In the genomic region with DNA sequence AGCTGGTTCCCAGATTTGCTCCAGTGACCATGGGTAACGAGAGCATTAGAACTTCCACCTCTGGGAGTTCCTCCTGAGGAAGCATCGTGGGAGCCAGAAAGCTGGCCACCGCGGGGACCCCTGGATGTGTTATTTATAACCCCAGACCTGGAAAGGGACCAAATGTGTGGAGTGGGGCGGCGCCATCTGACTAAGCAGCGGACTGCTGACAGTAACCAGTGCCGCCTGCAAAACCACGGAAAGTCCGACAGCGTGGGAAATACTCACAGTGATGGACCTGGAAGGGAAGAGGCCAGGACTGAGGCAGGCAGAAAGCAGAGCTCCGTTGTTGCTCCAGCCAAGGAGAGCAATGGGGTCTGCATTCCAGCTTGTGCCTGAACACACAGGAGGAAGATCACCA, we compare ENCODE assay signal across 7 mouse cellular contexts. TPM values are rescaled to one million over a fixed set of nuclear protein-coding genes. Genes with fewer than 3 reads are reported as not detected.
DNase-seq lines count a peak whose midpoint lies in the region; ATAC-seq and TF ChIP-seq lines count a peak whose summit lies in the region.

A gene (minus strand): TSS at position 389 of the 400 bp plus-strand sequence.

- in situ Hi-C loops in ES-E14 (cut with MboI; ENCODE audit: low sequenced_read_pairs in 2 of 2, unreplicated experiment in 2 of 2) = no loop called here

- H3K4me1 ChIP-seq in ES-E14 (ENCODE audit: control insufficient read depth in 2 of 2, insufficient read depth in 2 of 2, low read length in 2 of 2, poor library complexity in 1 of 2) = no peaks in the 10 kb centered on the region
- no peaks in the 10 kb centered on the region for H3K4me1 ChIP-seq in forebrain, postnatal 0 days (ENCODE audit: insufficient read depth)
- 0 out of 2 replicates have a peak, but pooled peaks cover 4% of the 10 kb centered on the region for H3K4me1 ChIP-seq in hindbrain, embryonic 11.5 days (replicated peaks; ENCODE audit: control insufficient read depth, insufficient read depth, low read length)
- H3K4me1 ChIP-seq in midbrain, postnatal 0 days (ENCODE audit: insufficient read depth, low read length) = no peaks in the 10 kb centered on the region

- H3K27me3 ChIP-seq in forebrain, postnatal 0 days (ENCODE audit: insufficient read depth, low read length) = no peaks in the 10 kb centered on the region
- H3K27me3 ChIP-seq in hindbrain, embryonic 11.5 days (ENCODE audit: control insufficient read depth, insufficient read depth, low read length) = no peaks in the 10 kb centered on the region
- no peaks in the 10 kb centered on the region for H3K27me3 ChIP-seq in midbrain, postnatal 0 days (ENCODE audit: insufficient read depth, low read length)

- no peak within 1 kb of the TSS for H3K27ac ChIP-seq in ES-E14 (ENCODE audit: insufficient read depth, low read depth, low read length, poor library complexity, severe bottlenecking)
- H3K27ac ChIP-seq in forebrain, postnatal 0 days (ENCODE audit: low read depth, low read length) = no peak within 1 kb of the TSS
- H3K27ac ChIP-seq in hindbrain, embryonic 11.5 days (ENCODE audit: low read depth, low read length) = no peak within 1 kb of the TSS
- 0 out of 2 replicates have a peak within 1 kb of the TSS, but pooled peaks have one; percentile 49 for H3K27ac ChIP-seq in midbrain, postnatal 0 days (ENCODE audit: low read depth, low read length)

- no peaks in the 10 kb centered on the region for H3K9me3 ChIP-seq in ES-E14 (ENCODE audit: control insufficient read depth, insufficient read depth, low read depth, low read length)
- no peaks in the 10 kb centered on the region for H3K9me3 ChIP-seq in forebrain, postnatal 0 days (ENCODE audit: low read length)
- no peaks in the 10 kb centered on the region for H3K9me3 ChIP-seq in hindbrain, embryonic 11.5 days (ENCODE audit: control insufficient read depth, low read length)
- H3K9me3 ChIP-seq in midbrain, postnatal 0 days (ENCODE audit: low read length) = no peaks in the 10 kb centered on the region

- no peak for DNase-seq in ES-E14 (ENCODE audit: low read depth, low spot score)
- no peak for DNase-seq in adrenal gland, adult 18-20 months (ENCODE audit: low spot score in 2 of 2)
- DNase-seq in forebrain, postnatal 0 days = no peak
- DNase-seq in hindbrain, embryonic 11.5 days (ENCODE audit: low spot score) = no peak
- no peak for DNase-seq in layer of hippocampus, postnatal 36 days
- peak; percentile 71 for DNase-seq in midbrain, postnatal 0 days (ENCODE audit: low spot score)
- no peak for DNase-seq in c-Kit-positive CD71-positive TER-119-positive erythroid progenitor cells, embryonic 14.5 days (ENCODE audit: low spot score)

- WGBS in forebrain, postnatal 0 days = 33% methylated on average over 12 of the region's 12 CpGs
- 60% methylated on average over 12 of the region's 12 CpGs for WGBS in hindbrain, embryonic 11.5 days
- 59% methylated on average over 12 of the region's 12 CpGs for WGBS in midbrain, postnatal 0 days

- ATAC-seq in forebrain, postnatal 0 days = peak; percentile 34; the same call in 1 of the 2 replicates
- ATAC-seq in hindbrain, embryonic 11.5 days (ENCODE audit: low FRiP score) = no peak
- no peak for ATAC-seq in midbrain, postnatal 0 days (ENCODE audit: low FRiP score)

- no peaks in the 10 kb centered on the region for H3K36me3 ChIP-seq in ES-E14 (ENCODE audit: control insufficient read depth, insufficient read depth, low read length, poor library complexity, severe bottlenecking)
- H3K36me3 ChIP-seq in forebrain, postnatal 0 days (ENCODE audit: insufficient read depth) = no peaks in the 10 kb centered on the region
- H3K36me3 ChIP-seq in hindbrain, embryonic 11.5 days (ENCODE audit: control insufficient read depth, insufficient read depth, low read length) = no peaks in the 10 kb centered on the region
- no peaks in the 10 kb centered on the region for H3K36me3 ChIP-seq in midbrain, postnatal 0 days (ENCODE audit: insufficient read depth, low read length)

- no peak for TF ChIP-seq CTCF in forebrain, postnatal 0 days (IDR thresholded peaks at IDR 0.05; ENCODE audit: low read depth)
- no peak for TF ChIP-seq CTCF in midbrain, postnatal 0 days (IDR thresholded peaks at IDR 0.05)

- H3K9ac ChIP-seq in ES-E14 (ENCODE audit: insufficient read depth, low read depth, low read length, poor library complexity, severe bottlenecking) = no peak within 1 kb of the TSS
- H3K9ac ChIP-seq in forebrain, postnatal 0 days = no peak within 1 kb of the TSS
- H3K9ac ChIP-seq in hindbrain, embryonic 11.5 days (ENCODE audit: low read depth, low read length) = no peak within 1 kb of the TSS
- H3K9ac ChIP-seq in midbrain, postnatal 0 days (replicated peaks; ENCODE audit: low read length, poor library complexity, severe bottlenecking) = no peak within 1 kb of the TSS

- no peak within 1 kb of the TSS for H3K4me2 ChIP-seq in forebrain, postnatal 0 days (ENCODE audit: low read depth)
- H3K4me2 ChIP-seq in hindbrain, embryonic 11.5 days (replicated peaks; ENCODE audit: low read depth, low read length) = no peak within 1 kb of the TSS
- no peak within 1 kb of the TSS for H3K4me2 ChIP-seq in midbrain, postnatal 0 days (ENCODE audit: low read depth, low read length, poor library complexity, severe bottlenecking)

- H3K4me3 ChIP-seq in ES-E14 (ENCODE audit: insufficient read depth in 1 of 2, low read depth in 1 of 2, low read length in 2 of 2, poor library complexity in 1 of 2, severe bottlenecking in 1 of 2) = no peak within 1 kb of the TSS
- no peak within 1 kb of the TSS for H3K4me3 ChIP-seq in forebrain, postnatal 0 days (ENCODE audit: low read depth, low read length)
- no peak within 1 kb of the TSS for H3K4me3 ChIP-seq in hindbrain, embryonic 11.5 days (ENCODE audit: low read depth, low read length)
- H3K4me3 ChIP-seq in midbrain, postnatal 0 days (ENCODE audit: low read depth, low read length) = no peak within 1 kb of the TSS

TF ChIP-seq in ES-E14, 5 proteins besides CTCF, POLR2A, EP300 and RAD21:
- TF ChIP-seq CHD2 (IDR thresholded peaks at IDR 0.05; ENCODE audit: low read depth, low read length) (no peak), HCFC1 (IDR thresholded peaks at IDR 0.05; ENCODE audit: borderline replicate concordance, insufficient read depth, low read length) (no peak), ZC3H11A (IDR thresholded peaks at IDR 0.05; ENCODE audit: borderline replicate concordance, low read depth, low read length) (no peak), ZNF384 (IDR thresholded peaks at IDR 0.05; ENCODE audit: low read depth, low read length) (no peak), MAFK (IDR thresholded peaks at IDR 0.05; ENCODE audit: insufficient read depth, low read depth, low read length) (no peak)

RNA-seq across cellular contexts. Expression of the gene that starts here (rescaled TPM):
- 34.9 and 77.8 TPM in 2 replicates for total RNA-seq in ES-E14 (2012; rRNA removed)
- total RNA-seq in adrenal gland, adult 18-20 months (2021) = 10 to 100 TPM; 21.5 to 22.0 TPM
- total RNA-seq in forebrain, postnatal 0 days (2014; rRNA removed) = 23.8 and 38.7 TPM in 2 replicates
- polyA plus RNA-seq in forebrain, postnatal 0 days (2015; fragmentation: Nextera tagmentation; extraction: Ambion mirVana) = 5.0 and 6.8 TPM in 2 replicates
- polyA plus RNA-seq in hindbrain, embryonic 11.5 days (2014; fragmentation: Nextera tagmentation; extraction: Ambion mirVana) = 48.9 and 66.8 TPM in 2 replicates
- total RNA-seq in layer of hippocampus, postnatal 36 days (2021) = 10 to 100 TPM; 30.4 to 31.4 TPM
- total RNA-seq in midbrain, postnatal 0 days (2014; rRNA removed) = 48.9 and 65.8 TPM in 2 replicates
- polyA plus RNA-seq in midbrain, postnatal 0 days (2015; fragmentation: Nextera tagmentation; extraction: Ambion mirVana) = 6.8 and 7.6 TPM in 2 replicates
